Mouse (Mus musculus) heart, postnatal 0 days (tissue): ENCODE measurements around the gene Vwa8.

Experiments
- CTCF ChIP-seq: IDR thresholded peaks from 2 replicates; pipeline ENCODE4 v1.5.1; 2016; ENCODE audit warnings: antibody characterized with exemption, control low read depth, low read depth
- EP300 ChIP-seq: IDR thresholded peaks from 2 replicates; pipeline ENCODE4 v1.6.1; 2016; ENCODE audit warnings: antibody characterized with exemption, low read depth

DNA sequence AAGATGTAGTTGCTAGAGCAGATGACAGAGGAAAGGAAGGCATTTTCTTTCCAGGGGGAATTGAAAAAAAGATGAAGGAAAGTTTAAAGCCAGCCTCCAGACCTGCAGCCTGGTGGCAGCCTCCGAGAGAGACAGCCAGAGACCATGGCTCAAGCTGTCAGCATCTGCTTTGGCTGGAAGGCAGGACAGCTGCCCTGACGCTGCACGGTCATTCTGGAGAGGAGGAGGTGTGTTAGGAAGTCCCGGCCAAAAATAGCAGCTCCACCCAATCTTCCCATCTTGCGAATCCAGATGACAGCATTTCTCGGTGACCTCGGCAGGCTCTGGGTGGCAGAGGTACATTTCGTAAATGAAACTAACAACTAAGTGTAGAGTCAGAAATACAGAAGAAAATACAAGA lies 225.9 kb downstream of the Vwa8 start:
- TF ChIP-seq CTCF: no peak
- no peak for TF ChIP-seq EP300
